Mouse (Mus musculus) embryo, embryonic 11.5 days (tissue): ENCODE data around the gene Pou2f1.
"Not testable (repeated sequence)": the region's sequence is repeated elsewhere in the genome, so short reads cannot be mapped to it uniquely, and the experiment has no call there.

ENCODE experiments used
- DNase-seq: peaks from one replicate; pipeline ENCODE4 v3.0.0-alpha.2; 2012; ENCODE audit warnings: low read depth, low spot score

Pou2f1 gene

GRCm38 (mm10) chr1:166003181-166004022, 924 bp upstream of the Pou2f1 start:
- peak; percentile 76 for DNase-seq

- no peak for DNase-seq
Observed at GRCm38 (mm10) chr1:166001904-166002489, 481 bp downstream of the Pou2f1 start.

GRCm38 (mm10) chr1:166001121-166001903, 1.2 kb downstream of the Pou2f1 start:
- DNase-seq: no peak

- DNase-seq: no peak
Observed at GRCm38 (mm10) chr1:166000601-166001120, 1.8 kb downstream of the Pou2f1 start.

- DNase-seq: no peak
Observed at GRCm38 (mm10) chr1:165999709-166000108, 2.8 kb downstream of the Pou2f1 start.

GRCm38 (mm10) chr1:165995661-165996055, 6.8 kb downstream of the Pou2f1 start:
- DNase-seq: no peak

- not testable (repeated sequence) for DNase-seq
Observed at GRCm38 (mm10) chr1:165995011-165995660, 7.3 kb downstream of the Pou2f1 start.

- DNase-seq: no peak
Observed at GRCm38 (mm10) chr1:165994279-165994678, 8.2 kb downstream of the Pou2f1 start.

- no peak for DNase-seq
Observed at GRCm38 (mm10) chr1:165993270-165994156, 9.0 kb downstream of the Pou2f1 start.

GRCm38 (mm10) chr1:165988536-165988935, 13.9 kb downstream of the Pou2f1 start:
- DNase-seq: no peak

- no peak for DNase-seq
Observed at GRCm38 (mm10) chr1:165988072-165988471, 14.4 kb downstream of the Pou2f1 start.

- no peak for DNase-seq
Observed at GRCm38 (mm10) chr1:165985743-165986360, 16.6 kb downstream of the Pou2f1 start.

- DNase-seq: no peak
Observed at GRCm38 (mm10) chr1:165985186-165985585, 17.3 kb downstream of the Pou2f1 start.

- DNase-seq: no peak
Observed at GRCm38 (mm10) chr1:165976672-165977448, 25.6 kb downstream of the Pou2f1 start.

- no peak for DNase-seq
Observed at GRCm38 (mm10) chr1:165969001-165969690, 33.3 kb downstream of the Pou2f1 start.

GRCm38 (mm10) chr1:165967027-165967654, 35.3 kb downstream of the Pou2f1 start:
- DNase-seq: peak; percentile 23

- DNase-seq: no peak
Observed at GRCm38 (mm10) chr1:165966156-165966914, 36.1 kb downstream of the Pou2f1 start.
